Mouse (Mus musculus) ES-Bruce4 (cell line): ENCODE measurements at regions not wholly inside any gene's neighbourhood (a gene's known extent, or its start where the extent isn't known, plus 50 kb on each side); places are given as distances from the start of the nearest gene placed in this dataset.

ENCODE experiments used
- CTCF ChIP-seq: IDR thresholded peaks from one replicate; pipeline ENCODE4 v1.8.1; 2011; ENCODE audit warnings: low read depth, low read length
- POLR2A ChIP-seq: IDR thresholded peaks from one replicate; pipeline ENCODE4 v1.8.1; 2011; ENCODE audit warnings: low read length; ENCODE audit not compliant: insufficient read depth

DNA sequence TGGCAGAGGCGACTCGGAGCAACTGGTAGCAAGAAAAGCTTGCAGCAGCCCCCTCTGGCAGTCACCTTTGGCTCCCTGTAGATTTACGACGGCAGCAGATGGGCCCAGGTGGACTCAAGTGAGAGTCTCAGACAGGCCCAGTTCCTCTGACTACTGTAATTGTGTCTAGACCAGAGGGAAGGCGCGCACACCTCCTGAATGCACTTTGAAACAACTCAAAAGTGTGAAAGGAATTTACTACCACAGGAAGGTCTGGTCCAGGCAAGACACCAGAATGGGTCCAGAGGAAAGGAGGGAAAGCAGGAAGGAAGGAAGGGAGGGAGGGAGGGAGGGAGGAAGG lies 224.6 kb upstream of the Hes1 start:
- TF ChIP-seq POLR2A = no peak
- TF ChIP-seq CTCF = no peak
